Mouse (Mus musculus) hindbrain, embryonic 15.5 days (tissue): ENCODE results near the gene Gm10837. TPM values are rescaled to one million over a fixed set of nuclear protein-coding genes. Genes with fewer than 3 reads are reported as not detected.

Source experiments
- ATAC-seq: fragments of 200-750 bp; cut with Nextera tagmentation; 2 replicates; pipeline ENCODE4 v1.8.0; 2017; ENCODE audit warnings: low read depth, moderate number of reproducible peaks, moderate TSS enrichment; ENCODE audit not compliant: low FRiP score
- H3K27ac ChIP-seq: fragments of 300-500 bp; sonication (generic); replicated peaks from 2 replicates; pipeline ENCODE4 v1.5.1; 2015; ENCODE audit warnings: mild to moderate bottlenecking, inconsistent platforms
- H3K27me3 ChIP-seq: fragments of 300-500 bp; sonication (generic); 2 replicates; pipeline ENCODE4 v1.6.1; 2015; ENCODE audit warnings: control low read depth, inconsistent platforms
- H3K36me3 ChIP-seq: fragments of 300-500 bp; sonication (generic); 2 replicates; pipeline ENCODE4 v1.6.1; 2015; ENCODE audit warnings: control low read depth, inconsistent platforms
- H3K4me1 ChIP-seq: fragments of 300-500 bp; sonication (generic); replicated peaks from 2 replicates; pipeline ENCODE4 v1.6.1; 2015; ENCODE audit warnings: control low read depth, inconsistent platforms
- H3K4me2 ChIP-seq: fragments of 300-500 bp; sonication (generic); 2 replicates; pipeline ENCODE4 v1.6.1; 2015; ENCODE audit warnings: moderate library complexity, mild to moderate bottlenecking, inconsistent platforms
- H3K4me3 ChIP-seq: fragments of 300-500 bp; sonication (generic); 2 replicates; pipeline ENCODE4 v1.5.1; 2015; ENCODE audit warnings: mild to moderate bottlenecking, inconsistent platforms
- H3K9ac ChIP-seq: fragments of 300-500 bp; sonication (generic); 2 replicates; pipeline ENCODE4 v1.6.1; 2015; ENCODE audit warnings: inconsistent platforms
- H3K9me3 ChIP-seq: fragments of 300-500 bp; sonication (generic); 2 replicates; pipeline ENCODE4 v1.6.1; 2016; ENCODE audit warnings: control low read depth, inconsistent platforms
- WGBS: fragments of 180-500 bp; shearing (Covaris S2); methylation state at CpG from one replicate; pipeline ENCODE4 v1.1.7; 2015; 5-methylcytosine and 5-hydroxymethylcytosine counted together
- polyA plus RNA-seq: library from polyadenylated mRNA; unstranded; fragments of >200 nt; fragmentation: Nextera tagmentation; extraction: Ambion mirVana; gene quantifications from 2 replicates; pipeline ENCODE4 v1.2.1, GENCODE M21; 2015

Gene Gm10837
- polyA plus RNA-seq, 1 experiment from 2014 or later: 0.64 TPM

DNA sequence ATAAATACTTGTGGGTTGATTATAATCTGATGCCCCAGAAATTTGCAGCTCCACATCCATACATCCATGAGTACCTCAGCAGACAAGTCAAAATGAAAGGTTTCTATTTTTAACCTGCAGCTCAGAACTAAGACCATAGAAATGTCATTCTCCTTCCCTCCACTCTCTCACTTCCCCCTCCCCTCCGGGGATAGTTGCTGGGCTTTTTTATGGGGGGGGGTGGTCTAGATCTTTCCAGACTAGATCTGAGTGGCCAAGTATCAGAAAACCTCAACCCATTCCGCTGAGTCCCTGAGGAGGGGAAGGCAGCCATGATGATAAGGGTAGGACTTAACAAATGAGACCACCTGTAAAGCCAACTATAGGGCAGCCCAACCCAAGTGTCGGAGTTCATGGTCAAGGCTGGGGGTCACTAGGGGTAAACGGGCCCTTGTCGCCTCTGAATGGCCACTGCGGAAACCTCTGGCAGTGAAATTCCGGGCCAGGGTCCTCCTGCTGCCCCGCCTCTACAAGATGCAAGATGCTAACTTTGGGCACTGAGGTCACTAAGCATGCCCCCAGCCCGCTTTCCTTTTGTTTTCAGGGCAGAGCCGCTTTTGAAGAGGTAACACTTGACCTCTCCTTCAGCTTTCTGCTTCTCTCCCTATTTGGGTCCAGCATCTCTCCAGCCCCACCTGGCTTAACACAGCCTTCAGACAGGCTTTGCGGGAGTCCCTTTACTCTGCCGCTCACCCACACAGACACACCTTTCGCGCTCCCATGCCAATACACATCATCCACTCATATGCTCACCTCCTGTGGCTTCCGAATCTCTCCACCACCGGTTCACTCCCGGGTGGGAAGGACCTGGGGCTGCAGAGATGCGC lies 6.6 kb upstream of the Gm10837 start:
- 0 out of 2 replicates have a peak, but pooled peaks have one; percentile 4 for ATAC-seq
- peak overlapping the region; percentile 55 for H3K4me3 ChIP-seq

DNA sequence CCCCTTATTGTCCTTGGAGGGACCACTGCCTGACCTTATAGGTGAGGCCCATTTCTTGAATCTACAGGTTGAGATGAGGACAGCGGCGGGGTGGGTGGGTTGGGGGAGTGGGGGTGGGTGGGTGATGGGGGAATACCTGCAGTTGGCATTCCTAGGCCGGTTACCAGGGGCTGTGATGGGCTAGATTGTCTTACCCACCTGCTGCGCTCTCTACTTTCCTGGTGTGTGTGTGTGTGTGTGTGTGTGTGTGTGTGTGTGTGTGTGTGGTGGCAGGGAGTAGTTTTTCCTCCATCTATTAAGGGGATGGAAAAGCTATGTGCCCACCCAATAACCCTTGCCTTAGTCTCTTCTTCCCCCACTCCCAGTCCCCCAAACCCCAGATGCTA lies 5.9 kb upstream of the Gm10837 start:
- Histone ChIP-seq H3K9me3 (no peaks in the 10 kb centered on the region), H3K27me3 (peaks cover 48% of the 10 kb centered on the region), H3K36me3 (no peaks in the 10 kb centered on the region), H3K9ac (peak overlapping the region; percentile 27; the same call in 1 of the 2 replicates), H3K4me1 (no peaks in the 10 kb centered on the region), H3K27ac (peak overlapping the region; percentile 75), H3K4me3 (peak overlapping the region; percentile 20), H3K4me2 (peak overlapping the region; percentile 48)
- 12% methylated on average over 4 of the region's 4 CpGs for WGBS
- ATAC-seq: peak; percentile 44; the same call in 1 of the 2 replicates

More for the DNA sequence above, 6.6 kb upstream of the Gm10837 start:
- H3K4me2 ChIP-seq: peak overlapping the region; percentile 48
- H3K9ac ChIP-seq: peak overlapping the region; percentile 53; the same call in 1 of the 2 replicates
- peaks cover 45% of the 10 kb centered on the region for H3K27me3 ChIP-seq
- WGBS: 6% methylated on average over 18 of the region's 18 CpGs
- no peaks in the 10 kb centered on the region for H3K4me1 ChIP-seq
- H3K9me3 ChIP-seq: no peaks in the 10 kb centered on the region
- peak overlapping the region; percentile 75 for H3K27ac ChIP-seq
- H3K36me3 ChIP-seq: no peaks in the 10 kb centered on the region

DNA sequence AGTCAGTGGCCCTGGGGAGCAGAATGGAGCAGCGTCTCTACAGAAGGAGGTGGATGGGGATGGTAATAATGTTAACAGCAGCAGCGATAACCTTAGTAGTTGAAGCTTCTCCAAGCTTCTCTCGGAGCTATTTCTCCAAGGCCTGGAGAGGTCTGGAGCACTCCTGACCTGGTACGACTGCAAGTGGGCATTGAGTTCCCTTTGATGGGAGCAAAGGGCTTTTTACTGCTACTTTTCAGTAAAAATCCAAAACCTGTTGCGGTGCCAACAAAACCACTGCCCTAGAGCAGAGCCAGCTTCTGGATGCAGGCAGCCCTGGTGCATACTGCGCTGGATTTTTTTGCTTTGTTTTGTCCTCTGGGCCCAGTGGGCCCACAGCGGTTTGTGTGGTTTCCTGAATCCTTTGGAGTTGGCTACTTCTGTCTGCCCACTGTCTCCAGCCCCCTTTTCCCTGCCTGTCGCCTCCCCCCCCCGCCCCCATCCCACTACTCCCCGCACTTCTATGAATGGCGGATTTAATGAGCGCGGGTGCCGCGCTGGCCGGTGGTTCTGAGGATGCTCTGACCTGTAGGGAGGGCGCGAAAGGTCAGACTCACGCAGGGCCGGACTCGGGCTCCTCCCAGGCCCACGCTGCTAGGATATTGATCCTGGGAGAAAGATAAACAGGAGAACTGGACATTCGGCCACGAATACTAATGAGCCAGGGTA lies 5.4 kb upstream of the Gm10837 start:
- H3K36me3 ChIP-seq: no peaks in the 10 kb centered on the region
- no peaks in the 10 kb centered on the region for H3K9me3 ChIP-seq
- H3K27me3 ChIP-seq: peaks cover 48% of the 10 kb centered on the region
- no peaks in the 10 kb centered on the region for H3K4me1 ChIP-seq
- ATAC-seq: 0 out of 2 replicates have a peak, but pooled peaks have one; percentile 32
- H3K4me2 ChIP-seq: peak overlapping the region; percentile 48
- H3K9ac ChIP-seq: peak overlapping the region; percentile 27
- H3K27ac ChIP-seq: peak overlapping the region; percentile 64
- H3K4me3 ChIP-seq: peak overlapping the region; percentile 20
- WGBS: 2% methylated on average over 22 of the region's 24 CpGs

DNA sequence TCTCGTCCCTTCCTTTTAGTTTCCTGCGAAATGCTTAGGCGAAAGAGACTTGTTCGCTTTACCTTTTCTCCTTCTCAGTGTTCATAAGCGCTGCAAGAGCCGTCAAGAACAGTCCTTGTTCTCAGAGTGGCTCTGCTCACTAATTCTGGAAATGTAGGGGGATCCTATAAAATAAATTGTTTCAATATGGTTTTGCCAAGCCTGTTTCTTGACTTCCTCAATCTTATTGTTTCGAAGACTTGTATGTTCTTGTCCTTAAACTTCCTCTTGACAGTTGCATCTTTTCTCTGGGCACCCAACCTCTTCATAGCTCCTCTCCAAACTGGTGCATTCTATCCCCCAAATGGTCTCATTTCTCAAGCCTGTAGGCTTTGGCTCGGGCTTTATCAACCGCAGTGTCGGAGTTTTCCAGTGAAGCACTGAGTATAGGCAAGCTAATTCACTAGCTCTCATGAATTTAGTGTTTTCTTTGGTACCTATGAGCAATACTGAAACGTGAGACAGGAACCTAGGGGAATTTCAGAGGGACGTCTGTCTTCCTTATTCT lies 4.7 kb upstream of the Gm10837 start:
- H3K9ac ChIP-seq: peak overlapping the region; percentile 27; the same call in 1 of the 2 replicates
- H3K9me3 ChIP-seq: no peaks in the 10 kb centered on the region
- 6% methylated on average over 12 of the region's 12 CpGs for WGBS
- peak overlapping the region; percentile 64 for H3K27ac ChIP-seq
- H3K4me3 ChIP-seq: peak overlapping the region; percentile 20
- no peak for ATAC-seq
- 0 out of 2 replicates have a peak, but pooled peaks cover 3% of the 10 kb centered on the region for H3K4me1 ChIP-seq
- peaks cover 46% of the 10 kb centered on the region for H3K27me3 ChIP-seq
- H3K36me3 ChIP-seq: no peaks in the 10 kb centered on the region
- H3K4me2 ChIP-seq: peak overlapping the region; percentile 48

DNA sequence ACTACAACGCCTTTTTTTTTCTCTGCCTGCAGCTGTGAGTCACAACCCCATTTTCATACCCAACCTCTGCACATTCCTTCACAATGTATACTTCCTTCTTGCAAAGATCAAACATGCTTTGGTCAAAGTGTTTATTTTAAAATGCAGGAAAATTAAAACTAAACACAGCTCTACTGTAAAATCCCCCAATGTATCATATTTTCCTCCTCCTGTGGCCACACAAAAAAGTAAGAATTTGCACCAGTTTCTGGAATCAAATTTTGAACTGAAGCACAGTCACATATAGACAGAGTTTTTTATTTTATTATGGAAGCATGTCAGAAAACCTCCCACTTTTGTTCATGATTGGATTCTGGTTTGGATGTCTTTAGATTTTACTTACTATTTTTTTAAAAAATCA lies 3.8 kb upstream of the Gm10837 start:
- H3K4me3 ChIP-seq: no peak overlapping the region
- ATAC-seq: no peak
- WGBS: 22% methylated on average over 1 of the region's 1 CpGs
- H3K27me3 ChIP-seq: peaks cover 51% of the 10 kb centered on the region
- no peak overlapping the region for H3K27ac ChIP-seq
- H3K4me1 ChIP-seq: 0 out of 2 replicates have a peak, but pooled peaks cover 7% of the 10 kb centered on the region
- H3K9ac ChIP-seq: no peak overlapping the region
- H3K9me3 ChIP-seq: no peaks in the 10 kb centered on the region
- H3K36me3 ChIP-seq: no peaks in the 10 kb centered on the region
- 0 out of 2 replicates have a peak overlapping the region, but pooled peaks have one; percentile 13 for H3K4me2 ChIP-seq

DNA sequence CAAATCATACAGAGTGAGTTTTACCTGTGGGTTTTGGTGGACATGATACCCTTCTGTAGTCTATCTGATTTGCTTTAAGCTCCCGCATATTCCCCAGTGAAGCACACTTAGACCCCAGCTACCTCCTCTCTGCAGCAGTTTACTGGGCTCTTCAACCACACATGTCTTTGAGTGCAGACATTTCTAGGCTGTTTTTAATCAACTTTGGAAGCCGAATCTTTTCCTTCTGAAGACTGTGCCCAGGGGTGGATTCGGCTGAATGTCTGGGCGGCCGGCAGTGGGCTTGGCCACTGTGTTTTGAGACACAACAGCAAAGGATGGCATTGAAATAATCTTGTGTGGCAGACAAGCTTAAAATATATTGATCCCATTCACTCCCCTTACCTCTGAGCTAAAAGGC lies 3.0 kb upstream of the Gm10837 start:
- Histone ChIP-seq H3K4me3 (no peak overlapping the region), H3K4me2 (peak overlapping the region; percentile 30), H3K36me3 (no peaks in the 10 kb centered on the region), H3K9ac (0 out of 2 replicates have a peak overlapping the region, but pooled peaks have one; percentile 16), H3K4me1 (0 out of 2 replicates have a peak, but pooled peaks cover 7% of the 10 kb centered on the region), H3K27ac (no peak overlapping the region), H3K9me3 (no peaks in the 10 kb centered on the region), H3K27me3 (peaks cover 53% of the 10 kb centered on the region)
- WGBS: 7% methylated on average over 5 of the region's 5 CpGs
- no peak for ATAC-seq

DNA sequence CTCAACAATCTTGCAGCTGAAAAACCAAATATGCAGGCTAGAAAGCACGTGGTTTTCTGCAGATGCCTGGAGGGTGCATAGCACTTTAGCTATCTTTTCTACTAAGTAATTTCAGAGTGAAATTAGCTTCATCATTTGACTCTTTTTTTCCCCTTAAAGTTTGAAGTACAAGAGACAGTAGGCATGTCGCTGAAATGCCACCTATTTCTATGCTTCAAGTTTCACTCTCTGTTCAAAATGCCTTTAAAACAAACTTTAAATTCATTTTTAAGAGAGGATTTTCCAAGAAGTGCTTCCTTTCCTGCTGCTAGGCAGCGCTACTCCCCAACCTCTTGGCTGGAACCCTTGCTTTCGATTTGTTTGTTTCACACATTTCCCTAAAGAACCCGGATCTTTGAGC lies 1.3 kb upstream of the Gm10837 start:
- Histone ChIP-seq H3K9me3 (no peaks in the 10 kb centered on the region), H3K4me1 (0 out of 2 replicates have a peak, but pooled peaks cover 7% of the 10 kb centered on the region), H3K4me3 (peak overlapping the region; percentile 11; the same call in 1 of the 2 replicates), H3K27ac (peak overlapping the region; percentile 16; the same call in 1 of the 2 replicates), H3K36me3 (no peaks in the 10 kb centered on the region), H3K27me3 (peaks cover 53% of the 10 kb centered on the region), H3K9ac (no peak overlapping the region), H3K4me2 (peak overlapping the region; percentile 56)
- no peak for ATAC-seq
- WGBS: 2% methylated on average over 5 of the region's 5 CpGs

DNA sequence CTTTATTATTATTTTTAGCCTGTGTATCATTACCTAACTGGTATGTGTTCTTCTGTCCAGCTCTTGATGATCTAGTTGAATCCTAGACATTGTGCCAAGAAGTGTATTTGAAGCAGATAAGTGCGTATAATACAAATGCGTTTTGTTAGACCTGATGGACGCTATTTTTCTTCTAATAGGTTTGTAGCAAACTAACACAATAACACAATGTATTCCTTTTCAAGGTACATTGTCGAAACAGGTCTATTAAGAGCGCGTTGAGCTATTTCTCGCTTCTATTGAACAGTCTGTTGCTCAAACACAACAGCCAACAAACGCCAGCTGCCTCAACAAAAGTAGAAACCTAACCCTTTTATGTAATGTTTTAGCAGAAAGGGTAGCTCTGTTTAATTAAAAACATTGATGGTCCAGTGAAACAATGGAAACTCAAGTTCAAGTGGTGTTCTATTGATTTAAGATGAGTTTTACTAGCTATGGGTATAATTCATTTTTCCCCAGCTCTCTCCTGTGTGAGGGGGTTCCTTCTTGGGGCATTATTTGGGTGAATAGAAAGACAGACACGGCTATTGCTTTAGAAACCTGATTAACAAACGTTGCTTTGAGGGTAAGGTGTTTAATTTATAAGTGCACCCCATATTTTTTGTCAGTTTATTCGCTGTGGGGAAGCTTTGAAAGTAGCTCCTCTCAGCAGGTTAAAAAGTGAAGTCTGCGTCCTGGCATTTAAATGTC lies 536 bp upstream of the Gm10837 start:
- 2% methylated on average over 12 of the region's 12 CpGs for WGBS
- Histone ChIP-seq H3K4me2 (peak overlapping the region; percentile 56), H3K4me1 (0 out of 2 replicates have a peak, but pooled peaks cover 7% of the 10 kb centered on the region), H3K9me3 (no peaks in the 10 kb centered on the region), H3K9ac (no peak overlapping the region), H3K36me3 (no peaks in the 10 kb centered on the region), H3K4me3 (peak overlapping the region; percentile 30), H3K27ac (peak overlapping the region; percentile 83), H3K27me3 (peaks cover 46% of the 10 kb centered on the region)
- no peak for ATAC-seq

DNA sequence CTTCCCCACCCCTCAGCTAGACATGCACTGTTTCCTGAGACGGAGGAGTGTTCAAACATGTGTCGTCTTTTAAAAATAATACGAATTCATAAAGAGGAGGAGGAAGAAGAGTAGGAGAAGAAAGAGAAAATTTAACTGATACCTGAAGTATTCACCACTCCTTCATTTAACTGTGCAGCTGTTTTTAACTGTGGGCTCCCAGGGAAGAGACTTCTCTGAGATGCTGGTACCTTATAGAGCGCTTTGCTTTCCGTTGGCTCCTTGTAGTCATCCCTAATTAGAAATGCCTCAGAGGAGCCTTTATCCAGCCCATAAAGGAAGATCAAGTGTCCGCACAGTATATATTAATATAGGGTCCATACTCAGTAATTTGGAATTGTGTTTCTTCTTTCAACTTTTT lies 1.1 kb downstream of the Gm10837 start:
- Histone ChIP-seq H3K36me3 (no peaks in the 10 kb centered on the region), H3K9me3 (no peaks in the 10 kb centered on the region), H3K4me3 (no peak overlapping the region), H3K4me2 (no peak overlapping the region), H3K4me1 (0 out of 2 replicates have a peak, but pooled peaks cover 7% of the 10 kb centered on the region), H3K27me3 (peaks cover 40% of the 10 kb centered on the region), H3K27ac (peak overlapping the region; percentile 83; the same call in 1 of the 2 replicates), H3K9ac (no peak overlapping the region)
- WGBS: 66% methylated on average over 6 of the region's 6 CpGs
- no peak for ATAC-seq

DNA sequence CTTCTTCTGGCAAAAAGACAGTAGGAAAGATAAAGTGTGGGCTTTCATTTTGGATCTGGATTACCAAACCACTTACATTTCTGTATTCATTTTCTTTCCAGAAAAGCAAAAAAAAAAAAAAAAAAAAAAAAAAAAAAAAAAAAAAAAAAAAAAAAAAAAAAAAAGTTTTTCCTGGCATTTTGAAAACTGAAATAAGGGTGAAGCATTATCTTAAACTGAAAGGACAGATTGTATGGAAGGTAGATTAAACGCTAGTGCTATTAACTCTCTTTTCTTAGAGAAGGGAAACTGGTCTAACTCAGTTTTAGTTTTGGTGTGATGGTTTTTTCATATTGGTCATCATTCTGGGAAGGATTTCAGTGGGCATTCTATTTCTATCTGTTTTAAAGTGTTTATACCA lies 1.6 kb downstream of the Gm10837 start:
- Histone ChIP-seq H3K27ac (no peak overlapping the region), H3K9me3 (no peaks in the 10 kb centered on the region), H3K27me3 (peaks cover 38% of the 10 kb centered on the region), H3K36me3 (no peaks in the 10 kb centered on the region), H3K4me2 (no peak overlapping the region), H3K9ac (no peak overlapping the region), H3K4me3 (no peak overlapping the region), H3K4me1 (0 out of 2 replicates have a peak, but pooled peaks cover 7% of the 10 kb centered on the region)
- ATAC-seq: no peak
- WGBS: 73% methylated on average over 1 of the region's 1 CpGs

DNA sequence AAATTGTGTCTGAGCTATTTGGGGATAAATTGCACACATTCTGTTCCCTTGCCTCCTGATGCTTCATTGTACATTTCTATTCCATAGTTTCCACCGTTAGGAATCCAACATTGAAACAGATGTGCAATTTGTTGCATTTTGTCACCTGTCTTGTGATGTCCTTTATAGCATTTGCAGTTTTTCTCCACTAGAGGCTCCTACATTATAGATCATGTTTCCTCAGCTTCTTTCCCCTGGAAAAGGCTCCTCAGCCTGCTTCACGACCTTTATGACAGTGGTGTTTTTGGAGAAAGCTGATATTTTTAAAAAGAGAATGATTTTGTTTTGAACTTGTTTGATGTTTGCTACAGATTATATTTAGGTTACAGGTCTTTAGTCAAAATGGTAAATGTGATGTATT lies 18.7 kb downstream of the Gm10837 start:
- Histone ChIP-seq H3K9ac (no peak overlapping the region), H3K9me3 (no peaks in the 10 kb centered on the region), H3K27me3 (no peaks in the 10 kb centered on the region), H3K4me3 (no peak overlapping the region), H3K36me3 (no peaks in the 10 kb centered on the region), H3K27ac (no peak overlapping the region), H3K4me1 (no peaks in the 10 kb centered on the region), H3K4me2 (no peak overlapping the region)
- WGBS: 31% methylated on average over 2 of the region's 2 CpGs
- ATAC-seq: no peak
